Mouse (Mus musculus): Measurements from ENCODE around the gene Casp8ap2.

Gene Casp8ap2

GRCm38 (mm10) chr4:32615034-32615881 is at the start of gene Casp8ap2:
Gene Casp8ap2, plus strand, starts transcription at chr4:32615451.
- DNase-seq (ENCODE audit: low spot score in 2 of 2): peak; percentile 96 to 99

DNA sequence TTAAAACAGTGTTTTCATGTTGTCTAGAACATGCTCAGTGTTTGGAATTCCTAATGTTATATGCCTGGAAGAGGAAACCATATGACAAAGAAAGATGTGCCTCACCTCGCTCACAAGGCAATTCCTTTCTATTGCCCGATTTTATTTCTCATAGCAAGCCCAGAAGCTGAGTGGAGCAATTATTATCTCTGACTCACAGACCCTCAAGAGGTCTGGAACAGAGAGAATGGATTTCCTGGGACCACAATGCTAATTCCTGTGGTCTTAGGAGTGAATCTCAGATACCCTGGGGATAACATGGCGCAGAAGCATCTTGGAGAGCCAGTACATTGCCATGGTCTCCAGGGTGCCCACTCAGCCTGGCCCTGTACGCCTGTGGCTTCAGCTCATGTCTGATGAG is 46.2 kb upstream of the Casp8ap2 start:
- no peak for DNase-seq (ENCODE audit: low spot score in 2 of 2)

- DNase-seq (ENCODE audit: low spot score in 2 of 2): no peak
Measured at GRCm38 (mm10) chr4:32569995-32570938, 45.0 kb upstream of the Casp8ap2 start.

DNA sequence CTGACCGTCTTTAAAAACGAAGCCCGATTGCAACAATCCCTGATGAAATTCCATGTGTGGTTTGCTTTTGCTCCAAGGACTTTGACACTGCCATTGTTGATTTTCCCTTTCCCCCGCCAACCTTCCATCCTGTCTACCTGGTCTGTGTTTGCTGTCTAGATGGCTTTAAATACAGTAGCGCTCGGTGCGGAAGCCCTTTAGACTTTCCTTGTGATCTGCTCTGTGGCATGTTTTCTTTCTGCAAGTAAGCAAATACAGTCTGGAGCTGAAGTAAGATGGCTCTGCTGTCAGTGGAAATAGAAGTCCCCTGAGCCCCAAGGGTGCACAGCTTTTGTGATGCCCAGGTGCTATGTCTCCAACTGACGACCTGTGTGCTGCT is 44.3 kb upstream of the Casp8ap2 start:
- no peak for DNase-seq (ENCODE audit: low spot score in 2 of 2)

GRCm38 (mm10) chr4:32571441-32571840 is 43.8 kb upstream of the Casp8ap2 start:
- no peak for DNase-seq (ENCODE audit: low spot score in 2 of 2)

DNA sequence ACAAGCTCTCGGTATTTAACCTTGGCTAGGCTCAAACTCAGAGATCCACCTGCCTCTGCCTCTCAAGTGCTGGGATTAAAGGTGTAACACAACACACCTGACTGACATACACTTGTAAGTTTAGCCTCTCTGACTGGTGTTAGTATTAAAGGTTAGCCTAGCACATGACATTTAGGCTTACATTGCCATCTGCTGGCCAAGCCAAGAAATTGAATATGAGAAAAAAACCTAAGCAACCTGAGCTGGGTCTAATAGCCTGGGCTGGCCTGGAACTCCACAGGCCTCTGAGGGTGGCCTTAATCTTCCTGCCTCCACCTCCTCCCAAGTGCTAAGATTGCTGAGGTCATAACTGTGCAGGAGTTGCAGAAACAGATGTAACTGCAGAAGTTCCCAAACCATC is 43.1 kb upstream of the Casp8ap2 start:
- peak in 1 of 2 experiments; percentile 51 for DNase-seq (ENCODE audit: low spot score in 2 of 2)

GRCm38 (mm10) chr4:32573586-32573985 is 41.7 kb upstream of the Casp8ap2 start:
- no peak for DNase-seq (ENCODE audit: low spot score in 2 of 2)

- no peak for DNase-seq (ENCODE audit: low spot score in 2 of 2)
Measured at GRCm38 (mm10) chr4:32574604-32575003, 40.6 kb upstream of the Casp8ap2 start.

GRCm38 (mm10) chr4:32575165-32575564 is 40.1 kb upstream of the Casp8ap2 start:
- DNase-seq (ENCODE audit: low spot score in 2 of 2): no peak

GRCm38 (mm10) chr4:32579850-32580249 is 35.4 kb upstream of the Casp8ap2 start:
- no peak for DNase-seq (ENCODE audit: low spot score in 2 of 2)

GRCm38 (mm10) chr4:32584181-32584580 is 31.1 kb upstream of the Casp8ap2 start:
- DNase-seq (ENCODE audit: low spot score in 2 of 2): no peak

DNA sequence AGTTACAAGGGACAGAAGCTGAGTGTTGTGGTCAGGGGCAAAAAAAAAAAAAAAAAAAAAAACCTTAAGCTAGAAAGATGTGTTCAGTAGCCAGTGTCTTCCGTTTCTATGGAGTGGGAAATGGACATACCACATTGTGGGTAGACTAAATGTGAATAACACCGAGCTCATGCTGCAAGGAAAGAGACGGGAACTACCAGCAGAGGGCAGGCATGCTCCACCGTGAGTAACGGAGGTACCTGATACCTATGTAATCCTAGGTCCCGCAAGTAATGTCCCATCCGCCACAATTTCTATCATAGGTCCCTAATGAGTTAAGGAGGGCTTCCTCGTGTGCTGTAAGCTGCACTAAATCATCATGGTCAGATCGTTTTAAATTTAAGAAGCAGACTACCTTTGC is 28.7 kb upstream of the Casp8ap2 start:
- DNase-seq (ENCODE audit: low spot score in 2 of 2): peak; percentile 48 to 83

- no peak for DNase-seq (ENCODE audit: low spot score in 2 of 2)
Measured at GRCm38 (mm10) chr4:32587543-32587942, 27.7 kb upstream of the Casp8ap2 start.

- no peak for DNase-seq (ENCODE audit: low spot score in 2 of 2)
Measured at GRCm38 (mm10) chr4:32588237-32588636, 27.0 kb upstream of the Casp8ap2 start.

GRCm38 (mm10) chr4:32601135-32601534 is 14.1 kb upstream of the Casp8ap2 start:
- DNase-seq (ENCODE audit: low spot score in 2 of 2): peak; percentile 23 to 76

DNA sequence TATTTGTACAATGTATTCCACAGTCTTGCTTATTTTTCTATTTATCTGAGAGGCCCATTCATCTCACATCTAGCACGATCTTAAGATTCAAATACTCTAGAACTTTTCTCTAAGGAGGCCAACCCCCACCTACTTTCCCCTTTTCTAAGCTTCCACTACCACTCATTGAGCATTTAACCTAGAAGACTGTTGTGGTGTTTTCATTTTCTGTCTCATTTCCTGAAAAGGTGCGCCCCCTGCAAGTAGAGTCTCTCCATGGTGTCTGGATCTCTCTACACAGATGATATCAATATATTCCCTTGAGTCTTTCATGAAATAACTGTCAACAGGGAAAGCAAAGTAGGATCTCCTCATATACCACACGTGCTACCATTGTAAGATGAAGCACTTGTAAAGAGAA is 12.6 kb upstream of the Casp8ap2 start, which contains the start of gene Gja10:
Gene Gja10 (minus strand): TSS at position 101 of the 400 bp plus-strand sequence.
- no peak for DNase-seq (ENCODE audit: low spot score in 2 of 2)

DNA sequence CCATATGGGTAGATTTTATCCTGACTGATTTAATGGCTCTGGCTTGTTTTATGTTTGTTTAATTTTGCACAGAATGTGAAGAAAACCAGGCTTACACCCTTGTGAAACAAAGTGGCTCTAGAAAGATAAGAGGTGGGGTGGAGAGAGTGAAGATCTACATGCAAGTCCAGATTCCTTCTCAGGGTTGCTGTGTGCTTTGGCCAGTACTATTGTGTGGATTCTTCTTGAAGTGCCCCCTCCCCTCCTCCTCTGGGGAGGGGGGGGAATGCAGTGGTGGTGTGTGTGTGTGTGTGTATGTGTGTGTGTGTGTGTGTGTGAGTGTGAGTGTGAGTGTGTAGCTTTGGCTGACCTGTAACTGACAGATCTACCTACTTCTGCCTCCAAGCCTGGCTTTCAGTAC is 6.4 kb downstream of the Casp8ap2 start:
- no peak for DNase-seq (ENCODE audit: low spot score in 2 of 2)

- DNase-seq (ENCODE audit: low spot score in 2 of 2): no peak
Measured at GRCm38 (mm10) chr4:32651669-32652068, 36.4 kb downstream of the Casp8ap2 start.

- no peak for DNase-seq (ENCODE audit: low spot score in 2 of 2)
Measured at GRCm38 (mm10) chr4:32656146-32656904, 41.1 kb downstream of the Casp8ap2 start.

DNA sequence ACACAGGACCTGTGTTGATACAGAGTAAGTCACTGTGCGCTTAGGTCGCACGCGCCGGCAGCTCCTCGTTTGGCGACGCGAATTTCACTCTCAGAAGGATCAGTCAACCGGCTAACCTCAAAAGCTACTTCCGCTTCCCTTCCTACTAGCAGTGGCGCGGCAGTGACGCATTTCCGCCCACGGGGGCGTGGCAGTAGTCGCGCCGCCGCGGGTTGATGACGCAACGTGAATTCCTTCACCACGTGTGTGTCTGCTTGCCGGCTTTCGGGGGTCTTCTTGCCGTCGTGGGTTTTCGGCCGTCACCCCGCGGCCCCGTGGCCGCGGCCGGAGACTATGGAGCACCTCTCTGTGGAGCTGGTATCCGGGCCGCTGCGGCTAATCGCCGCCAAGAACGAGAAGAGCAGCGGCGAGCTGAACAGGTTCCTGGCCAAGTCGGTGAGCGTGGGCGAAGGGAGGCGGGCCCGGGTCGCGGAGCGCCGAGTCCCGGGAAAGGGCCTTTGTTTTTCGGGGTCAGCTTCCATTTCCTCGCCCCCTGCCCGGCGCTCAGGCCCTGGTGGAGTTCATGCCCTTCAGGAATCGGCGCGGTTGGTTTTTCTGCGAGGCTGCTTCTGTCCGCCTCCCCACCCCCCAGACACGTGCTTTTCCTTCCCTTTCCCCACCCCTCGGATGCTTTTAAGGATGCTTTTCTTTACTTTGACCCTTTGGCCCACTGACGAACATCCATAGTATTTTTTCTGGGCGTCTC is 41.8 kb downstream of the Casp8ap2 start, which contains the start of gene Mdn1:
Gene Mdn1 (plus strand): TSS at position 202 of the 745 bp plus-strand sequence.
- DNase-seq (ENCODE audit: low spot score in 2 of 2): peak; percentile 92 to 96

- no peak for DNase-seq (ENCODE audit: low spot score in 2 of 2)
Measured at GRCm38 (mm10) chr4:32665843-32666242, 50.6 kb downstream of the Casp8ap2 start.

Data from spleen, postnatal 10 days (tissue).